Mouse (Mus musculus) cortical plate, adult 2 months (tissue): Measurements from ENCODE around the gene Rab5if. TPM values are rescaled to one million over a fixed set of nuclear protein-coding genes. Genes with fewer than 3 reads are reported as not detected.
A peak's percentile ranks its signal among the peaks of the same experiment; 100 is the strongest.
"Not testable (repeated sequence)": the region's sequence is repeated elsewhere in the genome, so short reads cannot be mapped to it uniquely, and the experiment has no call there.

Source experiments
- H3K27ac ChIP-seq: fragments of 200-500 bp; 2 replicates; pipeline ENCODE4 v1.5.1; 2012; ENCODE audit warnings: low read length, control low read depth, inconsistent platforms; ENCODE audit not compliant: insufficient read depth
- H3K4me1 ChIP-seq: fragments of 200-500 bp; 2 replicates; pipeline ENCODE4 v1.6.1; 2011; ENCODE audit warnings: low read length; ENCODE audit not compliant: control insufficient read depth, insufficient read depth
- H3K4me3 ChIP-seq: fragments of 200-500 bp; 2 replicates; pipeline ENCODE4 v1.5.1; 2011; ENCODE audit warnings: mild to moderate bottlenecking, low read length, control low read depth; ENCODE audit not compliant: insufficient read depth
- CTCF ChIP-seq: fragments of 200-500 bp; IDR thresholded peaks from 2 replicates; pipeline ENCODE4 v1.5.1; 2011; ENCODE audit warnings: mild to moderate bottlenecking, control low read depth, low read length; ENCODE audit not compliant: insufficient read depth; ENCODE audit errors: extremely low read depth
- POLR2A ChIP-seq: fragments of 200-500 bp; IDR thresholded peaks from 2 replicates; pipeline ENCODE4 v1.6.1; 2011; ENCODE audit warnings: mild to moderate bottlenecking, low read length, control low read depth; ENCODE audit not compliant: insufficient read depth; ENCODE audit errors: extremely low read depth
- polyA plus RNA-seq: library from polyadenylated mRNA; depleted of rRNA; stranded (reverse); fragments of >200 nt; gene quantifications from 2 replicates; pipeline ENCODE4 v1.2.3, GENCODE M21; 2012; rRNA removed

Gene Rab5if
- polyA plus RNA-seq = 100 and 110 TPM in 2 replicates

GRCm38 (mm10) chr2:156862772-156863486 lies at the start of gene Rab5if:
Gene Rab5if, plus strand, starts transcription at chr2:156863128.
- Histone ChIP-seq H3K27ac (peak within 1 kb of the TSS; percentile 43), H3K4me1 (peaks cover 7% of the 10 kb centered on the region; the same call in 1 of the 2 replicates), H3K4me3 (peak within 1 kb of the TSS; percentile 82)
- TF ChIP-seq POLR2A = peak; percentile 65; the same call in 1 of the 2 replicates
- no peak for TF ChIP-seq CTCF

GRCm38 (mm10) chr2:156814344-156814801 lies 48.6 kb upstream of the Rab5if start:
- TF ChIP-seq CTCF (no peak), POLR2A (no peak)
- H3K27ac ChIP-seq = no peak overlapping the region
- H3K4me1 ChIP-seq = no peaks in the 10 kb centered on the region
- no peak overlapping the region for H3K4me3 ChIP-seq

GRCm38 (mm10) chr2:156814893-156815292 lies 48.0 kb upstream of the Rab5if start:
- no peak overlapping the region for H3K27ac ChIP-seq
- H3K4me1 ChIP-seq = no peaks in the 10 kb centered on the region
- TF ChIP-seq CTCF = no peak
- TF ChIP-seq POLR2A = no peak
- no peak overlapping the region for H3K4me3 ChIP-seq

GRCm38 (mm10) chr2:156815412-156815811 lies 47.5 kb upstream of the Rab5if start:
- Histone ChIP-seq H3K4me1 (no peaks in the 10 kb centered on the region), H3K27ac (no peak overlapping the region), H3K4me3 (no peak overlapping the region)
- TF ChIP-seq CTCF = no peak
- TF ChIP-seq POLR2A = no peak

- no peak overlapping the region for H3K4me3 ChIP-seq
- H3K27ac ChIP-seq = no peak overlapping the region
- TF ChIP-seq POLR2A (no peak), CTCF (no peak)
- H3K4me1 ChIP-seq = no peaks in the 10 kb centered on the region
These were observed 46.8 kb upstream of the Rab5if start for GRCm38 (mm10) chr2:156816116-156816515.

- H3K4me1 ChIP-seq, H3K27ac ChIP-seq, H3K4me3 ChIP-seq: not testable (repeated sequence)
These were observed 37.8 kb upstream of the Rab5if start for GRCm38 (mm10) chr2:156825128-156825527.

GRCm38 (mm10) chr2:156834336-156834735 lies 28.6 kb upstream of the Rab5if start:
- Histone ChIP-seq H3K4me1 (no peaks in the 10 kb centered on the region), H3K4me3 (no peak overlapping the region), H3K27ac (no peak overlapping the region)
- TF ChIP-seq POLR2A (no peak), CTCF (no peak)

- Histone ChIP-seq H3K27ac (no peak overlapping the region), H3K4me1 (0 out of 2 replicates have a peak, but pooled peaks cover 1% of the 10 kb centered on the region), H3K4me3 (no peak overlapping the region)
- no peak for TF ChIP-seq CTCF
- TF ChIP-seq POLR2A = no peak
These were observed 24.1 kb upstream of the Rab5if start for GRCm38 (mm10) chr2:156838839-156839238.

- Histone ChIP-seq H3K4me3 (peak within 1 kb of the TSS; percentile 1; the same call in 1 of the 2 replicates), H3K27ac (no peak within 1 kb of the TSS)
- TF ChIP-seq POLR2A (no peak), CTCF (no peak)
These were observed 23.4 kb upstream of the Rab5if start, which contains the start of gene Tgif2 for GRCm38 (mm10) chr2:156839319-156840191. Gene Tgif2, plus strand, starts transcription at chr2:156840007.

More at GRCm38 (mm10) chr2:156839319-156840191, 23.4 kb upstream of the Rab5if start, which contains the start of gene Tgif2:
- 0 out of 2 replicates have a peak, but pooled peaks cover 1% of the 10 kb centered on the region for H3K4me1 ChIP-seq
